Mouse (Mus musculus) activated CD4-positive, CD25-positive, alpha-beta regulatory T cell, adult 4 months (primary cell): ENCODE data around the gene Rpl10a. TPM values are rescaled to one million over a fixed set of nuclear protein-coding genes. Genes with fewer than 3 reads are reported as not detected.
A peak's percentile ranks its signal among the peaks of the same experiment; 100 is the strongest.

Experiments used
- ATAC-seq: one replicate; pipeline ENCODE4 v1.8.0; 2017
- polyA plus RNA-seq, 2 experiments: library from polyadenylated mRNA; unstranded; fragments of 100-300 nt; shearing (Covaris generic); gene quantifications; one replicate each; pipeline ENCODE4 v1.2.1; 2017

The Rpl10a gene
- polyA plus RNA-seq, result 1,000 to 10,000 TPM in 1 of 2 experiments, 100 to 1,000 TPM in 1; 852 to 1,030 TPM

- peak; percentile 84 for ATAC-seq
Observed at GRCm38 (mm10) chr17:28328366-28328928, at the start of gene Rpl10a. Gene Rpl10a, plus strand, starts transcription at chr17:28328471.

DNA sequence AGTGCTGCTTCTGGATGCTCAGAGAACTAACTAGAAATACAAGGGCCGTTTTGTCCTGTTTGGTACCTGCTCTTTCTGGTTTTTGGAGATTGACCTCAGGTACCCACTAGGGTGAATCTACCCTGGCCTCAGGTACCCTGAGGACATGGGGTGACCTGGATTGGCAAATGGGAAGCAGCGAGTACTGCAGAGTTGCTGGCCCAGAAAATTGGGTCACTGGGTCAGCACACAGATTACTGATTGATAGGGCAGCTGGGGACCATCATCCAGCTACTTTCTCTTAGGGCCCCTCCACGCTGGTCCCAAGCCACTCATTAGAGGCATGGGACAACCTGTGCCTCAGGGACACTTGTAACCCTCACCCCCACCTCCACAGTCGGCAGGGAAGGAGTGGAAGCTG, 49.0 kb upstream of the Rpl10a start:
- no peak for ATAC-seq

- ATAC-seq, result no peak
Observed at GRCm38 (mm10) chr17:28279780-28280422, 48.4 kb upstream of the Rpl10a start.

- ATAC-seq, result no peak
Observed at GRCm38 (mm10) chr17:28280423-28280800, 47.9 kb upstream of the Rpl10a start.

DNA sequence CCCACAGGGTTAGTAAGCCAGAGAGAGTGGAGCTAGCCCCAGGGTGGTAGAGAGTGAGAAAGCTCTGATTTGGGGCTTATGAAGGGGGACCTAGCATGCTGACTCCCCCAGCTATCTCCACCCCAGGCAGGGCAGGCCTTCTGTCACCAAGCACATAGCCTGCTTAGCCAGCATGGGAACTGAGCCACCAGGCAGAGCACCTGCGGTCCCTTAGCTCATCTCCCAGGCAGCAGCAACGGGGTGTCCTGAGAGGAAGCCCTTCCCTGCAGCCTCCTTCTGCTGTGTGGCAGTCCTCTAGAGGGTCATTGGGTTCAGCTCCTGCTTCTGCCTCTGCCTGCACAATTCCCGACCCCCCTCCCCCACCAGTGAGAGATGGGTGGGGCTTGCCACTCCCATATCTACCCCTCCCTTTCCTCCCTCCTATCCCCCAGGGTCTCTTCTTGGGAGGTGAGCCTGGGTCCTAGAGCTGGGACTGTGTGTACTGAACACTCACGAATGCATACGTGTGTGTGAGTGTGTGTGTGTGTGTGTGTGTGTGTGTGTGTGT, 47.4 kb upstream of the Rpl10a start:
- no peak for ATAC-seq

GRCm38 (mm10) chr17:28281866-28282441, 46.3 kb upstream of the Rpl10a start:
- no peak for ATAC-seq

GRCm38 (mm10) chr17:28283199-28283598, 45.1 kb upstream of the Rpl10a start:
- no peak for ATAC-seq

DNA sequence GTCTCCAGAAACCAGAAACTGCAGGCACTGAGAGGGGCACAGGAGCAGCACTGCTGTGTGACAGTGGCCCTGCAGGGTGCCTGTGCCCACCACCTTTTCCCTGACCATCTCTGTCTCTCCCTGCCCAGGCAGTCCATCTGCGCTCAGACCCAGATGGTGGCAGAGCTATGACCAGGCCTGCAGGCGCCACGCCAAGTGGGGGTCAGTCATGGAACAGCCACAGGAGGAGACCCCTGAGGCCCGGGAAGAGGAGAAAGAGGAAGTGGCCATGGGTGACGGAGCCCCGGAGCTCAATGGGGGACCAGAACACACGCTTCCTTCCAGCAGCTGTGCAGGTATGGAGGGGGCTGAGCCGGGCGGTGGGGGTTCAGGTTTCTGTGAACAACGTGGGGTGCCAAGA, 42.1 kb upstream of the Rpl10a start:
- ATAC-seq, result no peak

- ATAC-seq, result no peak
Observed at GRCm38 (mm10) chr17:28286964-28287363, 41.3 kb upstream of the Rpl10a start.

DNA sequence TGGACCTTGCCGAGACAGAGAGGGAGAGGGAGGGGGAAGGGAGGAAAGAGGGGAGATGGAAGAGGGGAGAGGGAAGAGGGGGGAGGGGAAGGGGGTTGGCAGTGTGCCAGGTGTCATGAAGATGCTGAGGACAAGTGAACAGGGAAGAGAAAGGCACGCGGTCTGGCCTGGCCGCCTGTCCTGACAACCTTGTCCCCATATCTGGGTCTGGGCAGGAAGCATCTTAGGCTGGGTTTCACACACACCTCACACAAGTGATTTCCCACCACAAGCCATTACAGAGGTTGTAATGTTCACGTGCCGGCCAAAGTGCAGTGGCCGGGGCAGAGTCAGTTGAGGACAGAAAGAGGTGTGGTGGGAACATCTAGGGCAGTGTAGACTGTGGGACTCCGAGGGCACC, 40.7 kb upstream of the Rpl10a start:
- no peak for ATAC-seq

DNA sequence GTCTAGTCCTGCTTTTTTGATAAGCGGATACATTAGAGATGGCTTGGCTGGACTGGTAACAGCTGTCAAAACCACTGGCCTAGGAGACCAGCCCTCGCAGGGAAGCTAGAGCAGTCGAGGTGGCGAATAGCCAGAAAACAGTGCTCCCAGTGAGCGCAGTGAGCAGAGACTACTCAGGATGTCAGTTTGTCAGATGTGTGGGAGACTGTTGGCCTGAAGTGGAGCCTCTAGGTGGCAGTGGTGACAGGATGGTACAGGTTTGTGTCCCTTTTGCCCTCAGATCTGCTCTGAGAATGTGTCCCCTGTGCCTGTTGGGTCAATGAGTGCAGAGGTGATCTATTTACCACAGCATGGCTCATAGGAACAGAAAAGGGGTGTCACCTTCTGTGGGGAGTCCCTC, 40.3 kb upstream of the Rpl10a start:
- ATAC-seq, result no peak

DNA sequence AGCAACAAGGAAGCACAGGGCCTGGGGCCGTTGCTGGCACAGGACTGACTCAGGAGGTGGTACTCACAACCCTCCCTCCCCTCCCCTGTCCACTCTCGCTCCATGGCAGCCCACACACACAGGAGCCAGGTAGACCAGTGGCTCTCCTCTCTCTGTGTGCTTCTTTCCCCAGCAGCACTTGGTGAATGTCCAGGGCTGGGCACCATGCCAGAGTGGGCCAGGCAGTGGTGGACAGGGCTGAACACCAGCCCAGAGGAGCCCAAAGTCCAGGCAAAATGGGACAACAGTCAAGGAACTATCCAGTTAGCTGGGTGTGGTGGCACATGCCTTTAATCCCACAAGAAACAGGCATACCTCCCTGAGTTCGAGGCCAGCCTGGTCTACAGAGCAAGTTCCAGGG, 38.0 kb upstream of the Rpl10a start:
- no peak for ATAC-seq

- no peak for ATAC-seq
Observed at GRCm38 (mm10) chr17:28290671-28291070, 37.6 kb upstream of the Rpl10a start.

DNA sequence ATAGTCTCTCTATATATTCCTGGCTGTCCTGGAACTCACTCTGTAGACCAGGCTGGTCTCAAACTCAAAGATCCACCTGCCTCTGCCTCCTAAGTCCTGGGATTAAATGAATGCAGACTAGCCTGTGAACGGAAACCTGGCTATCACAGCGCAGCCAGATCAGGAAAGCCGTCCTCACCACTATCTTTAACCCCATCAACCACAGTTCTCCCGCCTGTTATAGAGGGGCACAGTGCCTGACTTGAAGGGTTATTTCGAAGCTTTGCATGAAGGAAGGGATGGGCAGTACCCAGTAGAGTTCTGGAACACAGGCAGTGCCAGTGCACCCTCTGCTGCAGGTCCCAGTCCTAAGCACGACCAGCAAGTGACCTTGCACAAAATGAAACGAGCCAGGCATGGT, 36.9 kb upstream of the Rpl10a start:
- ATAC-seq, result no peak

DNA sequence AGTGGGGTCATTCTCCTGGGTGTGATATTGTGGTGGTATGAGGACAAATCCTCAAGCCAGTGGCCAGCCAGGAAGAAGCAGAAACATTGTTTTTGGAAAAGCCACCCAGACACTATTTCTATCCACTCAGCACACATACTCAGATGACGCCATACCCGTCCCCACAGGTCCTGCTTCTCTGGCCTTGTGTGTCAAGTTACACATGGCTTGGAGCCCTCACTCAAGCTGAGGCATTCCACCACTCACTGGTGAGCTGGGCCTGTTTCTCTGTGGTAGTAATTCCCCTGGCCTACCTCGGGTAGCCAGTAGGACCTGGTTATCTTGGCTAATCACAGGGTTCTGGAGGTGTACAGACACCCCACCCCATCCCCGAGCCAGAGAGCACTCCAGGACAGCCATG, 34.6 kb upstream of the Rpl10a start:
- ATAC-seq, result no peak

- no peak for ATAC-seq
Observed at GRCm38 (mm10) chr17:28294449-28295333, 33.6 kb upstream of the Rpl10a start.

DNA sequence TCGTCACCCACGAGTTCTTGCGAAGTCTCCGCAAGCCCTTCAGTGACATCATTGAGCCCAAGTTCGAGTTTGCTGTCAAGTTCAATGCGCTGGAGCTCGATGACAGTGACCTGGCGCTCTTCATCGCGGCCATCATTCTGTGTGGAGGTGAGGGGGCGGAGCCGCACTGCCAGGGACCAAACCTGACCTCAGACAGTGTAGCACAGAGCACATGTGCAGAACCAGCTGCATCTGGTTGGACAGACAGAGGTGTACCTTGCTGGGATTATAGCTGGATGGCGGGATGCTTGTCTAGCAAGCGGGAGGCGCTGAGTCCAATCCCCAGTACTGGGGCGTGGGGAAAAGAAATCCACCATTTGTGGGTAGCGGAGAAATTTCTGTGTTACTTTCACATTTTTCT, 29.4 kb upstream of the Rpl10a start:
- no peak for ATAC-seq

- ATAC-seq, result no peak
Observed at GRCm38 (mm10) chr17:28299669-28300320, 28.5 kb upstream of the Rpl10a start.

GRCm38 (mm10) chr17:28300323-28300722, 27.9 kb upstream of the Rpl10a start:
- no peak for ATAC-seq

- ATAC-seq, result no peak
Observed at GRCm38 (mm10) chr17:28300850-28301249, 27.4 kb upstream of the Rpl10a start.

GRCm38 (mm10) chr17:28305172-28305571, 23.1 kb upstream of the Rpl10a start:
- no peak for ATAC-seq
